Mouse (Mus musculus): ENCODE results near the gene Gstp3.
"Not testable (repeated sequence)": the region's sequence is repeated elsewhere in the genome, so short reads cannot be mapped to it uniquely, and the experiment has no call there.

The Gstp3 gene

DNA sequence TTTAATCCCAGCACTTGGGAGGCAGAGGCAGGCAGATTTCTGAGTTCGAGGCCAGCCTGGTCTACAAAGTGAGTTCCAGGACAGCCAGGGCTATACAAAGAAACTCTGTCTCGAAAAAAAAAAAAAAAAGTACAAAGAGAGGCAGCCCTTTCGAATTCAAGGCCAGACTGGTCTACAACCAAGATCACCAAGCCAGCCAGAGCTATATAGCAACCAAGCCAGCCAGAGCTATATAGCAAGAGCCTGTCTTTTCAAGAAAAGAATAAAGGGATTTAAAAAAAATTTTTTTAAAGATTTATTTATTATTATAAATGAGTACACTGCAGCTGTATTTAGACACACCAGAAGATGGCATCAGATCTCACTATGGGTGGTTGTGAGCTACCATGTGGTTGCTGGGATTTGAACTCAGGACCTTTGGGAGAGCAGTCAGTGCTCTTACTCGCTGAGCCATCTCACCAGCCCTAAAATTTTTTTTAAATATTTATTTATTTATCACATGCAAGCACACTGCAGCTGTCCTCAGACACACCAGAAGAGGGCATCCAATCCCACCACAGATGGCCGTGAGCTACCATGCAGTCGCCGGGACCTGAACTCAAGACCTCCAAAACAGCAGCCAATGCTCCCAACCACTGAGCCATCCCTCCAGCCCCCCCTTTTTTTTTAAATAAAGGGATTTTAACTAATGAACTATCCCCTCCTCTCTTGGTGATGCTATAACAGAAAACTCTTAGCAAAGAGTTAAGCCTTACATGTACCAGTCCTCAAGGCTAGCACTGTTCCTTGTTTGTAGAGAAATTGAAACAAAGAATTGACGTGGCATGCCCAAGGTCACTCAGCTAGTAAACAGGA lies 902 bp upstream of the Gstp3 start:
- DNase-seq, result not testable (repeated sequence)

DNA sequence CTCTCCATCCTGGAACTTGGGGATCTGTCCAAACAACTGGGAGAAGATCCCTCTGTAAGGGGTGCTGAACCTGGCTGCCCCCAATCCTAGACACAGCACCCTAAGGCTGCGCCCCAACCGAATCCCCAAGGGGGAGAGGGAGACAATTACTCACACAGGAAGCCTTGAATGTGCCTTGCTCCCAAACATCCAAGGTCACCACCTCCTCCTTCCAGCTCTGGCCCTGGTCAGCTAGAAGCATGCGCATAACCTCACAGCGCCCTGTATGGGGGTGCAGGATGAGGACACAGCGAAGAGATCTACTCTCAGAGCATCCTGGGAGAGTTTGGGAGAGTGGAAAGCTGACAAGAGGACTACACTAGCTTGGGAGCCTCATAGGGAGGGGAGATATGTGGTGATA lies 788 bp downstream of the Gstp3 start:
- no peak for DNase-seq

DNA sequence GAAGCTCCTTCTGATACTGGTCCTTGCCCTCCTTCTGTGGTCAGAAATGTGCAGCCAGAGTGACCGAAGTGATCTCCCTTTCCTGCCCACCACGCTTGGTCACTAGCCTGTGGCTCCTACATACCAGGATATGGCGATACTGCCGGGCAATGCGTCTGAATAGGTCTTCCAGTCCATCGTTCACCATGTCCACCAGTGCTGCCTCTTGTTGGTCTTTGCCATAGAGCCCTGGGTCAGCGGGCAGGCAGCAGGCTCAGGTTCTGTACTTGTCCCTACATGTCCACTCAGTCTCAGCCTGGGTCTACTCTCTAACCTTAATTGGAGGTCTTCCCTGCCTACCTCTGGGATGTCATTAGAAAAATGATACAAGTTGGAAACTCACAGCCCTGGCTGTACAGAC lies 1.4 kb downstream of the Gstp3 start:
- no peak for DNase-seq

DNA sequence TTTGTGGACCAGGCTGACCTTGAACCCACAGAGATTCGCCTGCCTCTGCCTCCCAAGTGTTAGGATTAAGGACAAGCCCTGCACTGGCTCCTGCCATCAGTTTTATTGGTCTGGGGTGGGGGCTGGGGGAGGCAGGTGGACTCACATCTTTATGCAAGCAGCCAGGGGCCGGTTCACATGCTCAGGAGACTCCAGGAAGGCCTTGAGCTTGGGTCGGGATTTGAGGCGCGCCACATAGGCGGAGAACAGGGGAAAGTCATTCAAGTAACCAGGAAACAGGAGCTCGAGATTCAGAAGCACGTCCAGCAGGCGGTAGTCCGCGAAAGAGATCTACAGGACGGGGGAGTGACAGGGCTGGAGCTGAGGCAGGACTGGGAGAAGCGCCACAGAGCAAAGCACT lies 2.0 kb downstream of the Gstp3 start:
- no peak for DNase-seq

DNA sequence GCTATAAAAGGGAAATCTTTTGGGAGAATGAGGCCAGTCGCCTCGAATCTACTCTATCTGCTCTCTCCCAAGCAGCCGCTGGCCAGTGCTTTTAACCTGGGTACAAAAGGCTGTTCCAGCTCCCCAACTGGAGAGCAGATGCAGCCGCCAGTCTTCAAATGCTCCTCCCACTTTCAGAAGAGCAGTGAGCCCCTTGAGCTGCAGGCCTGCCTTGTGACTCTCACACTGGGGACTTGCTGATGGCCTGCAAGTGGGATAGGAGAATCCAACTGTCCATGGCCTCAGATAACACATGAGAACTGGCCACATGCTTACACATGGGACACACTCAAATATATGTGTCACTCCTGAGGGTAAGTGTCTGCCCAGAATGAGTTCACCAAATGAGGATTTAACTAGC lies 2.6 kb downstream of the Gstp3 start:
- DNase-seq, result no peak

DNA sequence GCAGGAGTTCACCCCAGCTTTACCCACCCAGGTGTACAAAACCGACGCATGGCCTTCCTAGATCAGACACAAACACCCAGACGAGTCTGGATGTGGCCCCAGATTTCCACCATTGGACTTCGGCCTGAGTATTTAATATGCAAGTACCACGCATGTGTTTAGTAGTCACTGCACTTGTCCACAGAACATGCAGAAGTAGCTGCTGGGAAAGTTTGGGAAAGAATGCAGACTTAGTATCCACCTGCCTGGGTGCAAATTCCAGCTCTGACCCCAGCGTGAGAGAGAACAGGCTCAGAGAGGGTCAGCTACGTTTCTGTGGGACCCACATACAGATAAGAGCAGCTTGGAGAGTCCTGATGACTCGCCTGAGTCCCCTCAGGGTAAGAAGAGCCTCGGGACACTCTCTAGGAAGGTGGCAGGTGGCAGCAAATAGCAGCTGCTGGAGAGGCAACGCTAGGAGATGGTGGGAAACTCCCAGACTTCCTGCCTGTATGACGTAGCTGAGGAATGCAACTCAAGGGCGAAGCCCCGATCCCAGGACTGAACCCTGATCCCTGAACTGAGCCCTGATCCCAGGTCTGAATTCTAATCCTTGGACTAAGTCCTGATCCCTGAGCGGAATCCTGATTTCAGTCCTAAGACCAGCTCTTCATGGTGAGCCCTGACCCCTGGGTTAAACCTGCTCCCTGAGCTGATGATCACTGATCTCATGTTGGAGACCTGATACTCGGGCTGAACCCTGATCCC lies 3.2 kb downstream of the Gstp3 start:
- no peak for DNase-seq

DNA sequence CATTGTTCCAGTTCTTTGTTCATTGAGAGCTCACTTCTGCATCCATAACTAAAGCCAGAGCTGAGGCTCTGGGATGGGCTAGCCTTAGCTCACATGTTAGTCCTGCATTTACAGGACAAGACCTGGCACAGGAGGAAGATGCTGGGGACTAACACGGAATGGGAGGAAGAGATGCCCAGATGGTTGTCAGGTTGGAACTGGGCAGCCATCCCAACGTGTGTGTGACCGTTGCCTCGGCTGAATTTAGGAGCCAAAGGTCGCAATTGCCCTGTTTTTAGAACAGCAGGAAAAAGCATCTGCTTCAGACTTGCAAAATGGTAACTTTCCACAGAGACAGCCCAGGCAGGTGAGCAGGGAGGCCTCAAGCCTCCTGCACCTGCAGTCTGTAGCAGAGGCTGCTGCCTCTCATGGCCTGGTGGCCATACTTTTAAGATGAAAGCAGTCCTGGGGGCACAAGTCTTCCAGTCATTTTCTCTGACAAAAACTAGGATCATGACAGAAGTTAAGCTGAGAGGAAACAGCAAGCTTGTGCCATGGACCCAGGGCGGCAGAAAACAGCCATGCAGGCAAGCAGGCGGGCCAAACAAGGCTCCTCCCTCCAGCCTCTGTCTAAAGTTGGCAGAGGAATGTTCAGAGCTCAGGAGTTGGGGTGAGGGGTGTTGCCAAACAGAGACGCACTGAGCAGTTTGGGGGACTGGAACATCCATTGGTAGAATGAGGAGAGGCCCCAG lies 4.0 kb downstream of the Gstp3 start:
- DNase-seq, result no peak

DNA sequence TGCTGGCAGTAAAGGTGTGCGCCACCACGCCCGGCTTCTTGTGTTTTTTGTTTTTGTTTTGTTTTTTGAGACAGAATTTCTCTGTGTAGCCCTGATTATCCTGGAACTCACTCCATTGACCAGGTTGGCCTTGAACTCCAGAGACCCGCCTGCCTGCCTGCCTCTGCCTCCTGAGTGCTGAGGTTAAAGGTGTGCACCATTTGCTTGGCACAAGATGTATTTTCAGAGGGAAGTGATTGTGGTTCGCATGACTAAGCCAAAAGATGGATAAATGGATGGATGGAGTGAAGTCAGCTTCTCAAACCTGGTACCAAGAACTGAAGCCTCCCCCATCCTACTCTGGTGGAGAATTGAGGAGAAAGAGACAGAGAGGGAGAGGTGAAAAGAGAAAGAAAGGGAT lies 4.8 kb downstream of the Gstp3 start:
- no peak for DNase-seq

DNA sequence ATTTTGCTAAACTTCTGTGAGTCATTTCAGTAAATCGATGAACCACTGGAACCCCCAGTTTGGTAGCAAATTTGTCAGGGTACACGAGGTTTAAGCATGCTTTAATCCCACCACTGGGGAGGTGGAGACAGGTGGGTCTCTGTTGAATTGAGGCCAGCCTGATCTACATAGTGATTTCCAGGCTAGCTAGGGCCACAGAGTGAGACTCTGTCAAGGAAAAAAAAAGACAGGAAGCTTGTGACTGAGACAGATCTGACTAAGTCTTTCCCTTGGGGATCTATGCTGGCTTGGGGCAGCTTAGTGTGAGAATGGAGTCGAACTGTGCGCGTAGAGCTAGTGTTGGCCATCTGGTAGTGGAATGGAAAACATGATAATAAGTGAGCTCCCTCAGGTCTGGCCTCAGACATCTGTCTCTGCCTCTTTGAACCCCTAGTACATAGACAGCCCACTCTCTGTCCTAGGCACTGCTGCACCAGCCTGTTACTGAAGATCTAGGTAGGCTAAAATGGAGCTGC lies 6.8 kb downstream of the Gstp3 start:
- no peak for DNase-seq

DNA sequence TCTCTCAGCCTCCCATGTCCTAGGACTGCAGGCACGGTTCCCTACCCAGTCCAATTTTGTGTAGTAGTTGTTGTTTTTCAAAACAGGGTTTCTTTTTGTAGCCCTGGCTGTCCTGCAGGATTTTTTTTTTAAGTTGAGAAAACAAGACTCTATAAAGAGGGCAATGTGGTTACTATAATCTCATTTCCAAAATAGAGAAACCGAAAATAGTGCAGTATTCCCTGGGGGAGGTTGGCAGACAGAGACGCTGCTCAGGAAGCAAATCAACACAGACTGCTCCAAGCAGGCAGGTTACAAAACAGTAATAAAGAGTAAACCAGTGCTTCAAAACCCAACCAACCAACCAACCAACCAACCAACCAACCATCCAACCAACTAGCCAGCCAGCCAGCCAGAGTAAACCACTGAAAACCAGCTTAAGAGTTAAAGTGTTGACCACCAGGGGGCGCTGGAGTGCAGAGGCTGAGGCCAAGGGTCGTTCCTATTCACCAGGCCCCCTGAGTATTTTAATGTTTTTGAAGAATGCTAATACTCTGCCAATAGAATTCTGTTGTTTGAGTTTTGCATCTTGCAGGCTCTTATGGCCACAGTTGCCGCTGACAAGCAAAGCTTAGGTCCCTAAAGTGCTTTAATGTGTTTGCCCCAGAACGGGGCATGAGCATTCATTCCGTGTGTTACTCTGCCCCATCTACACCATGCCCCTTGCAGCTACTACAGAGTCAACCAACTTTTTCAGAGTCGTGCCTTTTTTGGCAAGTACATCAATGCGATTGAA lies 7.4 kb downstream of the Gstp3 start:
- peak; percentile 79 for DNase-seq

DNA sequence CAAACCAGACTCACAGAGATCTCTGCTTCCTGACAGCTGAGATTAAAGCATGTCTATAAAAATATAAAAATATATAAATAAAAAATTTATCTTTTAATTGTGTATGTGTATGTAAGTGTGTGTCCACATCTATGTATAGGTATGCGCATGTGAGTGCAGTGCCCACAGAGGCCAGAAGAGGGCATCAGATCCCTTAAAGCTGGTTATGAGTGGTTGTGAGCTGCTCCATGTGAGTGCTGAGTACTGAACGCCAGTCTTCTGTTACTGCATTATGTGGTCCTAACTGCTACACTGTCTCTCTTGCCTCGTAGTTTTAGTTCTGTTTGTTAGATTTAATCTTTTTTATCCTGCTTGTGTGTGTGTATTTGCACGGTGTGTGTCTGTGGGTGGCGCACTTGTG lies 8.4 kb downstream of the Gstp3 start:
- peak; percentile 32 for DNase-seq

DNA sequence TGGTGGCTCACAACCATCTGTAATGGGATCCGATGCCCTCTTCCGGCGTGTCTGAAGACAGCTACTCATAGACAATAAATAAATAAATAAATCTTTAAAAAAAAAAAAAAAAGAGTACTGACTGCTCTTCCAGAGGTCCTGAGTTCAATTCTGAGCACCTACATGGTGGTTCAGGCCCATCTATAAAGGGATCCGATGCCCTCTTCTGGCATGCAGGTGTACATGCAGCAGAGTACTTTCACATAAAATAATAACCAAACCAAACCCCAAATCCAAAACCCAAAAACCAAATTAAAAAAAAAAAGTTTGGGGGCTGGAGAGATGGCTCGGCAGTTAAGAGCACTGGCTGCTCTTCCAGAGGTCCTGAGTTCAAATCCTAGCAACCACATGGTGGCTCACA lies 10.3 kb downstream of the Gstp3 start:
- DNase-seq, result not testable (repeated sequence)

DNA sequence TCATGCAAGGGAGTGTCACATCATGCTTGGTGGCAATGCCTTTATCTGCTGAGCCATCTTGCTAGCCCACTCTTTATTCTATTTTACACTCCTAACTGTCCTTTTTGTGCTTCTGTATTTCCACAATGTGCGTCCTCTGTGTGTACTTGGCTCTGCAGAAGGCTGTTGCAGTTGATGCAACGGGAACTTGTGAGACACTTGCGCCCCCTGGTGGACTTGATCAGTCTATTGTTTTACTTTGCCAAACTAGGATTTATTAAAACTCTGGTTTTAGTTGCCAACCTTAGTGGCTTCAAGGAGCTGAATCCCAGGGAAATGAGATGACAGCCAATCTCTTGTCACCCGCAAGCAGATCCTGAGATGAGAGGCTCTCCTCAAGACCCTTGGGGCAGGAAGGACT lies 11.5 kb downstream of the Gstp3 start:
- peak; percentile 83 for DNase-seq

DNA sequence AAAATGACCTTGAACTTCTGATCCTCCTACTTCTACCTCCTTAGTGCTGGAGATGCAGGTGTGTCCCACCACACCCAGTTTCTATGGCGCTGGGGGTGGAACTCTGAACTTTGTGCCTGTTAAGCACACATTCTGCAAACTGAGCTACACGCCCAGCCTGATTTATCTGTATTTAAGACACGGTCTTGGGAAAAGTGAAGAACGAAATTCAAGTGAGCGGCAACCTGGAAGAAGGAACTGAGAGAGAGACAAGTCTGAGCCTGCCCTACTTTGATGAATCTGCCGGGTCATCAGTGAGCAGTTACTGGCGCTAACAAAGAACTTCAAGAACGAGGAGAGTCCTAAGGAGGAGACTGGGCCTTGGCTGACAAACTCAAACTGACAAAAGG lies 12.5 kb downstream of the Gstp3 start:
- DNase-seq, result no peak

DNA sequence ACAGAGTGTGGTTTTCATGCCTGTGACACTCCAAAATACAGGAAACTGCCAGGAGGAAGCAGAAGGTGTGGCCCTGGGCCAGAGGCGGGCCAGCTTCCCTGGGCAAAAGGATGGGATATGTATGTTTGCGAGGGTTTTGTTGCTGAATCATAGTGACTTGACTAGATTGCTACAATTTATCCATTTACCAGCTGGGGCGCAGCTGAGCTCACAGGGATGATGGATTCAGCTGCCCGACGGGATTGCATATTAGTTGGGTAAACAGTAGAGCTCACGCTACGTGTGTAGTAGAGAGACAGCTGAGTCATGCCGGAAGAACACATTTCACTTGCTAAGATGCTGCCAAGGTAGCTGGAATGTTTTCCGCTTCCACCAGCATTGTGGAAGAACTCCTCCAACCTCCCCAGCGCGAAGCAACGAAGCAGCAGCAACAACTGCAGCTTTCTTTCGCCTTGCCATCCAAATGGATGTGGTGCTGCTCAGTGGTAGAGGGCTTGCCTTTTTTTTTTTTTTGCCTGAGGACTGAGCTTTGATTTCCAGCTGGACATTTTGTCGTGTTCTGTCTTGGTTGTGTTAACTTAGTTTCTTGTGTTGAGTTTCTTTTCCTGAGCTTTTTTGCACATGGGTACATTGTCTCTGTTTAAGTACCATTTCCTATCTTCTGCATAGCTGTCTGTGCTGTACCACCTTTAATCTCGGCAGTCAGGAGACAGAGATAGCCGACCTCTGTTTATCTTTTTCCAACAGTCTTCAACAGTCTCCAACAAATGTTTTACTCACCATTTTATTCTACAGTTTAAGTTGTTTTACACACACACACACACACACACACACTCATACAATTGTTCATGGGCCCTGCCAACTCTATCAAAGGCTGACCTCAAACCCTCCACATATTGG lies 13.2 kb downstream of the Gstp3 start, which contains the start of gene Gstp2:
Gene Gstp2 (minus strand): TSS at position 58 of the 900 bp plus-strand sequence.
- no peak for DNase-seq

DNA sequence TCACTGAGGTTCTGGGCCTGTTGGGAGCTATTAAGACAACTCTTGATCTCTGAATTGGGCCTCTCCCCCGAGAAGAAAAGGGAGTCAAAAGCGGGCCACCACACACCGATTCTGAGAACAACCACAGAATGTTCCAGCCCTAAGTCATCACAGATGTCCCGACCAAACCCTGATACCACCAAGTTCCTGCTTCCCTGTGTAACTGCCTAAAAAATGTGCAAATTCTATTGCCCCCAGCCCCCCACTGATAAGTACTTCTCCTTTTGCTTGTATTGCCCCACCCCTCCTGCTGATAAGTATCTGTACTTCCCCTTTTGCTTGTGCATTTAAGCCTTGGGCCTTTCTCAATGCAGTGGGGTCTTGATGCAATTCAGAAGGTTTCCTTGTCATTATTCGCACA lies 15.3 kb downstream of the Gstp3 start:
- DNase-seq, result not testable (repeated sequence)

DNA sequence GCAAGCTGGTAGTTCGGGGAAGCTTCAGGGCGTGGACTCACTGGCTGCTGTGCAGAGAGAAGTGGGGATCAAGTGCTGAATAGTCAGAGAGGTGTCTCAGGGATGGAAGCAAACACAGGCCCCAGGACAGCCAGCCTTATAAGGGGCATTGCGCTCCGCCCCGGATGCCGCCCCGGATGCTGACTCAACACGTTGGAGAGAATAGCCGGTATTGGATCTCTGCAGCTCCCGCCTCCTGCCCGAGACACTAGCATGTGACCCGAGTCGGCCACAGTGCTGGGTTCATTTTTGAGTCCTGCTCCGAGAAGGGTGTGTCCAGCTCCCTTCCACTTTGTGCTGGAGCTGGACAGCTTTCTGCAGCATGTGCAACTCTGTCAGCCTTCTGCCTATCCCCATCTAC lies 17.2 kb downstream of the Gstp3 start:
- no peak for DNase-seq

DNA sequence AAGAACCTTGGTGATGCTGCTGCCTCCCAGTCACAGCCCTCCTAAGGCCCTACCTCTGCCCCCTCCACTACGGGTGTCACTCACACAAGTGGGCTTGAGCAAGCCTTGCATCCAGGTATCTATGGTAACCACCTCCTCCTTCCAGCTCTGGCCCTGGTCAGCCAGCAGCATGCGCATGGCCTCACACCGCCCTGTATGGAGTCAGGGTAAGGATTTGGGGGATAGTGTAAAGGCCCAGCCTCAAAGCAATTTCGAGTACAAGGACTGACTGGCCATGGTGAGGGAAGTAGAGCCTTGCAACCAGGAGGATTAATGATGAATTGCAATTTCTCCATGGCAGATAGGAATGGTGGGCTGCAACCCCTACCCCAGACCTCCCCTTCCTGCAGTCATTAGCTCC lies 17.9 kb downstream of the Gstp3 start:
- not testable (repeated sequence) for DNase-seq

DNA sequence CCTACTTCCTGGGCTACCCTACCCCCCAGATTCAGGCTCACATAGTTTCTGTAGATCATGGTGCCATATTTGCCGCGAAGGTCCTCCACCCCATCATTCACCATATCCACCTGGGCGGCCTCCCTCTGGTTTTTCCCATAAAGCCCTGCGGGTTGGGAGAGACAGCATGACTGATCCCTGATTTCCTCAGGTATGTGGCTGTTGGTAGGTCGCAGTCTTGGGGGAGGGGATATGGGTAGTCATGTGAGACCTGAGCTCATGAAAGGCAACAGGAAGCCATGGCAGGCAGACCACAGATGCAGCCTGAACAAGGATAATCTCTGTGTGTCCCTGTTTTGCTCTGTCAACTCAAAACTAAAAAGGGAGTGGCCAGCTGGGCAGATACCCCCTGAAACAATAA lies 18.4 kb downstream of the Gstp3 start:
- not testable (repeated sequence) for DNase-seq

DNA sequence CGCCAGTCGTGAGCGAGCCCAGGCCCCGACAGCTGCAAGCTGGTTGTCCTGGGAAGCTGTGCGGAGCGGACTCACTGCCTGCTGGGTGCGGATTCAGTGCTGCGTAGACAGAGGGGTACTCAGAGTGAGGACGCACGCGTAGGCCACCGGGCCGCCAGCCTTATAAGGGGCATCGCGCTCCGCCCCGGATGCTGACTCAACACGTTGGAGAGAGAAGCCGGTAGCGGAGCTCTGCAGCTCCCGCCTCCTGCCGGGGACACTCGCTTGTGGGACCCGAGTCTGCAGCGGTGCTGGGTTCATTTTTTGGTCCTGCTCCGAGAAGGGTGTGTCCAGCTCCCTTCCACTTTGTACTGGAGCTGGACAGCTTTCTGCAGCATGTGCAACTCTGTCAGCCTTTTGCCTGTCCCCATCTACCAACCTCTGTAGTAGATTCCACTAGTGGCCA lies 21.6 kb downstream of the Gstp3 start, which contains the start of gene Gstp1:
Gene Gstp1 (minus strand): TSS at position 198 of the 445 bp plus-strand sequence.
- peak; percentile 89 for DNase-seq

DNA sequence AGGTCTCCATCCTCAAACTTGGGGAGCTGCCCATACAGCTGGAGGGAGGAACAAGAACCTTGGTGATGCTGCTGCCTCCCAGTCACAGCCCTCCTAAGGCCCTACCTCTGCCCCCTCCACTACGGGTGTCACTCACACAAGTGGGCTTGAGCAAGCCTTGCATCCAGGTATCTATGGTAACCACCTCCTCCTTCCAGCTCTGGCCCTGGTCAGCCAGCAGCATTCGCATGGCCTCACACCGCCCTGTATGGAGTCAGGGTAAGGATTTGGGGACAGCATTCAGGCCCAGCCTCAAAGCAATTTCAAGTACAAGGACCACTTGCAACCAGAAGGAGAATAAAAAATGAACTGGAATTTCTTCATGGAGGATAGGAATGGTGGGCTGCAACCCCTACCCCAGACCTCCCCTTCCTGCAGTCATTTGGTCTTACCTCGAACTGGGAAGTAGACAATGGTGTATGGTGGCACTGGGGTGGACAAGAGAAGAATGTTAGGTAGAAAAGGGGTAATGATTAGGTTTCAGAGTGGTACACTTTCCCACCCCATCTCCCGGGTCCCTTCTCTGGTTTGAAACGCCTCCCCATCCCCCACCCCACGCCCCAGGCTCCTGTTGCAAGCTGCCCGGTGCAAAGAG lies 22.1 kb downstream of the Gstp3 start:
- not testable (repeated sequence) for DNase-seq
